Mouse (Mus musculus): ENCODE results near the gene Prkcd. TPM values are rescaled to one million over a fixed set of nuclear protein-coding genes. Genes with fewer than 3 reads are reported as not detected.

Gene Prkcd
- total RNA-seq, 2 experiments from 2014 or later: 10.9 to 18.6 TPM

Small RNAs within 50 kb of the gene (microRNA-seq; reads per million reads assigned to microRNA genes)
- 0.32 to 0.75 reads per million in 2 experiments for gene Mir3076

Other genes with a start within 250 kb of the Prkcd start
- 10 to 100 TPM; 10.7 to 14.3 TPM for gene Dcp1a, start 146.7 kb downstream of the Prkcd start, total RNA-seq (2021)
- 1 to 10 TPM; 1.2 to 1.4 TPM for gene Cacna1d, start 134.8 kb downstream of the Prkcd start, total RNA-seq (2021)
- 10 to 100 TPM; 30.1 to 37.1 TPM for gene Tkt, start 77.9 kb downstream of the Prkcd start, total RNA-seq (2021)
- gene Rft1, start 28.1 kb upstream of the Prkcd start, total RNA-seq (2021): 1 to 10 TPM; 6.4 to 7.3 TPM
- gene Sfmbt1, start 88.6 kb upstream of the Prkcd start, total RNA-seq (2021): 10 to 100 TPM in 1 of 2 experiments, 1 to 10 TPM in 1; 9.7 to 12.7 TPM
- gene Tmem110, start 199.4 kb upstream of the Prkcd start, total RNA-seq (2021): 10 to 100 TPM; 10.2 to 15.2 TPM